Mouse (Mus musculus): ENCODE measurements around the gene Amdhd2. TPM values are rescaled to one million over a fixed set of nuclear protein-coding genes. Genes with fewer than 3 reads are reported as not detected.

Gene Amdhd2
- total and polyA plus RNA-seq, 2 experiments from 2014 or later, result 34.0 to 58.6 TPM

DNA sequence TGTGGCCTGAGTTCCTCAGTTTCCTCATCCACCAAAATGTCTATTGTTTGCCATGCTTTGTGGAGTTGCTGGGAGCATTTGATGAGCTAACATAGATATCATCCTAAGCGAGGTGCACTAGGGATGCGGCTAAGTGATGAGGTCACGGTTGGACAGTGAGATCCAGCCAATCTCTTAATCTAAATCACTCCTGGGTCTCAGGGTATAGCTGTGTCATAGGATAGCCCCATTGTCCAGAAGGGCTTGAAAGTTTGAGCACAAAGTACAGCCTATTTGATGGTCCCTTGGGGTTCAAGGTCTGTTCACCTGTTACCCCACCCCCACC is 46.3 kb upstream of the Amdhd2 start:
- Histone ChIP-seq H3K4me3 (ENCODE audit: low read depth, low read length) (no peak overlapping the region), H3K36me3 (ENCODE audit: insufficient read depth, low read length) (no peaks in the 10 kb centered on the region), H3K4me1 (ENCODE audit: insufficient read depth, low read length) (peaks cover 44% of the 10 kb centered on the region), H3K4me2 (ENCODE audit: low read depth, low read length, poor library complexity, severe bottlenecking) (peak overlapping the region; percentile 79; the same call in 1 of the 2 replicates), H3K27ac (ENCODE audit: low read depth, low read length) (no peak overlapping the region), H3K27me3 (ENCODE audit: insufficient read depth, low read length) (no peaks in the 10 kb centered on the region), H3K9me3 (ENCODE audit: low read length) (no peaks in the 10 kb centered on the region), H3K9ac (replicated peaks; ENCODE audit: low read length, poor library complexity, severe bottlenecking) (no peak overlapping the region)
- no peak for ATAC-seq (ENCODE audit: low FRiP score)
- no peak for TF ChIP-seq CTCF (IDR thresholded peaks at IDR 0.05)
- DNase-seq (ENCODE audit: low spot score), result no peak
- 59% methylated on average over 3 of the region's 3 CpGs for WGBS

DNA sequence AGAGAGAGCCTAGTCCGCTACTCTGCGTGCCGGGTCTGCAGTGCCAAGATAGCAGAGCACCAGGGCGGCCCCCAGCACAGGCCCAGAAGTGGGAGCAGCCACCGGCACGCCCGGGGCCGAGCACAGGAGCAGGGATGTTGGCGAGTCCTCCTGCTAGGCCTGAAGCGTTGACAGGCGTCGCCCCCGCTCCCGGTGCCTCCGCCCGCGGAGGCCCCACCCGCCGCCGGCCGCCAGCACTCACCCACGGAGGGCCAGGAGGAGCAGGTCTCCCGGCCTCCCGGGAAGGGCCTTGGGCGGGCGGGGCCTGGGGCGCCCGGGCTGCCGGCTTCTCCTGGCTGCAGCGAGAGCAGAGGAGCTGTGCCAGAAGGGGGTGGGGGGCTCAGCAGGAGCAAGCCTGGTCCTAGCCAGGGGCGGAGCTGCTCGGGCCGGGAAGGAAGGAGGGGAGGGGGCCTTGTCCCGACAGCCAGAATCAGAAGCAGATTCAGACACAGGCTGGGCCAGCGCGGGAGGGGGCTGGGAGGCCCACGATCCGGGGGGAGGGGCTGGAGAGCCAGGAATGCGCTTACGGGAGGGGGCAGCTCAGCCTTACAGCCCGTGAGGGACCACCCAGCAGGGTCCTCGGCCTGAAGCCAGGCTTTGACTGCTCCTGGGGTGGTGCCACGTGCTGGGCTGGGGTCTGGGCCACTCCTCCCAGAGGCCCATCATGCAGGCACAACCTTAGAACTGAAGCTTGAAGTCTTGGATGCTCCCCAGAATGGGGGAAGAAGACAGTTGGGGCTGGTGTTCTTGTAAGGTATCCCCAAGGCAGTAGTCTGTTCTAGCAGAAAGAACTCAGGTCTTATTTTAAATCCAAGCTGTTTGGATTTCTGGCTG is 45.7 kb upstream of the Amdhd2 start, which contains the start of gene Ntn3:
Ntn3 (minus strand) TSS at position 489 of the 873 bp plus-strand sequence.
- H3K9me3 ChIP-seq (ENCODE audit: low read length), result no peaks in the 10 kb centered on the region
- H3K27ac ChIP-seq (ENCODE audit: low read depth, low read length), result peak within 1 kb of the TSS; percentile 40
- peak within 1 kb of the TSS; percentile 79 for H3K4me2 ChIP-seq (ENCODE audit: low read depth, low read length, poor library complexity, severe bottlenecking)
- H3K9ac ChIP-seq (replicated peaks; ENCODE audit: low read length, poor library complexity, severe bottlenecking), result peak within 1 kb of the TSS; percentile 72
- no peaks in the 10 kb centered on the region for H3K36me3 ChIP-seq (ENCODE audit: insufficient read depth, low read length)
- ATAC-seq (ENCODE audit: low FRiP score) (0 out of 2 replicates have a peak, but pooled peaks have one; percentile 20), DNase-seq (ENCODE audit: low spot score) (peak; percentile 69)
- H3K4me1 ChIP-seq (ENCODE audit: insufficient read depth, low read length), result peaks cover 48% of the 10 kb centered on the region
- TF ChIP-seq CTCF (IDR thresholded peaks at IDR 0.05), result no peak
- no peaks in the 10 kb centered on the region for H3K27me3 ChIP-seq (ENCODE audit: insufficient read depth, low read length)
- peak within 1 kb of the TSS; percentile 38 for H3K4me3 ChIP-seq (ENCODE audit: low read depth, low read length)
- WGBS, result 1% methylated on average over 42 of the region's 43 CpGs

- no peaks in the 10 kb centered on the region for H3K9me3 ChIP-seq (ENCODE audit: low read length)
- peak overlapping the region; percentile 79 for H3K4me2 ChIP-seq (ENCODE audit: low read depth, low read length, poor library complexity, severe bottlenecking)
- no peaks in the 10 kb centered on the region for H3K27me3 ChIP-seq (ENCODE audit: insufficient read depth, low read length)
- H3K4me3 ChIP-seq (ENCODE audit: low read depth, low read length), result peak overlapping the region; percentile 38
- no peak for TF ChIP-seq CTCF (IDR thresholded peaks at IDR 0.05)
- DNase-seq (ENCODE audit: low spot score) (no peak), ATAC-seq (ENCODE audit: low FRiP score) (no peak)
- peak overlapping the region; percentile 72 for H3K9ac ChIP-seq (replicated peaks; ENCODE audit: low read length, poor library complexity, severe bottlenecking)
- 4% methylated on average over 29 of the region's 29 CpGs for WGBS
- peak overlapping the region; percentile 40 for H3K27ac ChIP-seq (ENCODE audit: low read depth, low read length)
- H3K36me3 ChIP-seq (ENCODE audit: insufficient read depth, low read length), result no peaks in the 10 kb centered on the region
- H3K4me1 ChIP-seq (ENCODE audit: insufficient read depth, low read length), result peaks cover 54% of the 10 kb centered on the region
These were observed 45.1 kb upstream of the Amdhd2 start for GRCm38 (mm10) chr17:24208641-24209042.

GRCm38 (mm10) chr17:24207768-24208640 is 44.4 kb upstream of the Amdhd2 start:
- DNase-seq (ENCODE audit: low spot score), result peak; percentile 48

GRCm38 (mm10) chr17:24206451-24207351 is 43.1 kb upstream of the Amdhd2 start:
- 5% methylated on average over 61 of the region's 62 CpGs for WGBS
- Histone ChIP-seq H3K36me3 (ENCODE audit: insufficient read depth, low read length) (0 out of 2 replicates have a peak, but pooled peaks cover under 1% of the 10 kb centered on the region), H3K9me3 (ENCODE audit: low read length) (no peaks in the 10 kb centered on the region), H3K27me3 (ENCODE audit: insufficient read depth, low read length) (no peaks in the 10 kb centered on the region), H3K27ac (ENCODE audit: low read depth, low read length) (peak overlapping the region; percentile 67), H3K4me3 (ENCODE audit: low read depth, low read length) (peak overlapping the region; percentile 69), H3K4me1 (ENCODE audit: insufficient read depth, low read length) (peaks cover 65% of the 10 kb centered on the region), H3K4me2 (ENCODE audit: low read depth, low read length, poor library complexity, severe bottlenecking) (peak overlapping the region; percentile 79), H3K9ac (replicated peaks; ENCODE audit: low read length, poor library complexity, severe bottlenecking) (peak overlapping the region; percentile 83)
- peak; percentile 56 for TF ChIP-seq CTCF (IDR thresholded peaks at IDR 0.05)
- ATAC-seq (ENCODE audit: low FRiP score) (peak; percentile 7; the same call in 1 of the 2 replicates), DNase-seq (ENCODE audit: low spot score) (peak; percentile 77)

More at GRCm38 (mm10) chr17:24207768-24208640, 44.4 kb upstream of the Amdhd2 start:
- peak overlapping the region; percentile 79 for H3K4me2 ChIP-seq (ENCODE audit: low read depth, low read length, poor library complexity, severe bottlenecking)
- H3K9me3 ChIP-seq (ENCODE audit: low read length), result no peaks in the 10 kb centered on the region
- peak overlapping the region; percentile 40 for H3K27ac ChIP-seq (ENCODE audit: low read depth, low read length)
- peak overlapping the region; percentile 38 for H3K4me3 ChIP-seq (ENCODE audit: low read depth, low read length)
- H3K27me3 ChIP-seq (ENCODE audit: insufficient read depth, low read length), result no peaks in the 10 kb centered on the region
- H3K4me1 ChIP-seq (ENCODE audit: insufficient read depth, low read length), result peaks cover 60% of the 10 kb centered on the region
- no peak for TF ChIP-seq CTCF (IDR thresholded peaks at IDR 0.05)
- no peaks in the 10 kb centered on the region for H3K36me3 ChIP-seq (ENCODE audit: insufficient read depth, low read length)
- ATAC-seq (ENCODE audit: low FRiP score), result no peak
- 59% methylated on average over 34 of the region's 34 CpGs for WGBS
- H3K9ac ChIP-seq (replicated peaks; ENCODE audit: low read length, poor library complexity, severe bottlenecking), result peak overlapping the region; percentile 72

All from midbrain, postnatal 0 days (tissue).